Mouse (Mus musculus) heart, adult 2 months (tissue): ENCODE results near the gene Fntb.

Experiments
- CTCF ChIP-seq: fragments of 200-600 bp; IDR thresholded peaks from 2 replicates; pipeline ENCODE4 v1.8.1; 2022; ENCODE audit warnings: antibody characterized with exemption, mild to moderate bottlenecking, moderate library complexity
- EP300 ChIP-seq: fragments of 200-500 bp; IDR thresholded peaks from 2 replicates; pipeline ENCODE4 v1.6.1; 2011; ENCODE audit warnings: low read depth, low read length, control low read depth; ENCODE audit not compliant: insufficient read depth
- POLR2A ChIP-seq: fragments of 200-500 bp; IDR thresholded peaks from 2 replicates; pipeline ENCODE4 v1.6.1; 2011; ENCODE audit warnings: mild to moderate bottlenecking, low read depth, low read length, control low read depth; ENCODE audit not compliant: insufficient read depth

DNA sequence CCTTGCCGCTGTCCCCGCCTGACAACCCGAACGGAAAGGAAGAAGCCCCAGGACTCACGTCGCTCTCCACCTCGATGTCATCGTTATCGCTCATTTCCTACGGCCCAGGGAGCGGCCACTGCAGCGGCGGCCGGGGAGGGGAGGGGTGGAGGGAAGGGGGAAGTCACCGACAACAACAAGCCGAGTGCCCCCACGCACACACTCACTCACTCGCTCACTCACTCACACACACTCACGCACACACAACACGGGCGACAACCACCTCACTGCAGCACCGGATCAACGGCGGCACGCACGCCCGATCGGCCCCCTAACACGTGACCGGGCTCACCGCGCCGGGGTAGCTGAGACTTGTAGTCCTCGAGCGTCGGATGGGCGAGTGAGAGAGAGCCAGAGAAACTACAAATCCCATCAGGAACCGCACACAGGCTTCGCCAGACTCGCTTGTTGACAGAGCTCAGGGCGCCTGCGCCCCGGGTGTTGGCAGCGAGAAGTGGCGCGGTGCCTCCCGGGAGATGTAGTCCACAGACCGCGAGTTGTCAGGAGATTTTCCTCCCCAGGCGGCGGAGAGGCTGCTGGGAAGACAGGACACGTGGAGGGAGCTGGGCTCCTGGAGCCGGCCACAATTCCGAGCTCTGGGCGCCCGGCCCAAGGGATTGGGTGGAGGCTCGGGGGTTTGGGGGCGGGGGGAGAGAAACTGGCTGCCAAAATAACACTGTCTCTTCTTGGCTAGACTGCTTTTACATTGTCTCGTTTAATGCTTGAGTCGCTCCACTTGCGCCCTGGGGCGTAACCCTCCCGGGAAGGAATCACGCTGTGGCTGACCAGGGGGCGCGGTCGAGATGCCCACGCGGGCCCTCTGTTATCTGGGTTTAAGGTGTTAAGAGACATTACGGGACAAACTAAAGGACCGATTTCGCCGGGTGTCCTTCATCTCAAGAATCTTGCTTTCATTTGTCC, 196.8 kb downstream of the Fntb start, which contains the start of gene Max:
- TF ChIP-seq EP300 (peak; percentile 54; the same call in 1 of the 2 replicates), CTCF (no peak), POLR2A (peak; percentile 94)
